Mouse (Mus musculus) layer of hippocampus, postnatal 10 days (tissue): ENCODE data around the gene Tdrd5. TPM values are rescaled to one million over a fixed set of nuclear protein-coding genes. Genes with fewer than 3 reads are reported as not detected.

ENCODE experiments used
- total RNA-seq, 2 experiments: library from RNA; stranded (reverse); gene quantifications; 2 replicates each; pipeline ENCODE4 v1.2.3; 2021

The Tdrd5 gene
- total RNA-seq, 2 experiments from 2014 or later, result 5.4 to 6.5 TPM

Other genes starting within 250 kb of the Tdrd5 start
- gene Fam163a, start 98.6 kb downstream of the Tdrd5 start, total RNA-seq, result 10 to 100 TPM; 29.0 to 35.8 TPM
- under 1 TPM in 1 of 2 experiments, not detected in 1; 0.51 TPM for gene Nphs2, start 7.1 kb upstream of the Tdrd5 start, total RNA-seq
- 100 to 1,000 TPM; 380 to 411 TPM for gene Gm2000, start 62.4 kb upstream of the Tdrd5 start, total RNA-seq
- gene Axdnd1, start 117.5 kb upstream of the Tdrd5 start, total RNA-seq, result 1 to 10 TPM in 1 of 2 experiments, under 1 TPM in 1; 0.89 to 1.1 TPM
- gene Soat1, start 170.7 kb upstream of the Tdrd5 start, total RNA-seq, result 10 to 100 TPM; 44.3 to 48.3 TPM
- 10 to 100 TPM; 40.4 to 48.0 TPM for gene Gm10031, start 220.3 kb upstream of the Tdrd5 start, total RNA-seq